In the genomic region with DNA sequence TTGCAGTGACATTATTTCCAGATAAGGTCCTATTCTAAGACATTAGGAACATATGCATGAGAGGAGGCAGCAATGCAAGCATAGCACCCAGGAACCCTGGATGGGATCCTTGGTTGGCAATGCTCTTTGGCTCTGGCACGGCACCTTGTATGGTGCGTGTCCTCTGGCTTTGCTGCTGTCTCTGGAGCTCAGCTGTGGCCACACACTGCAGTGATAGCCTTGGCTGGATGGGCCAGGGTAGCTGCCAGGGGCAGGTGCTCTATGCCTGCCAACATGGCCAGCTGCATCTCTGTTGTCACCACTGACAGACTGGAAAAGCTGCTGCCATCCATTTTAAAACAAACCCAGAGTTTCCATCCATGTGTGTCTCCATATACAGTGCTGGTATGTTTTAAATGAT, we compare ENCODE assay signal across 13 mouse cellular contexts.
DNase-seq lines count a peak whose midpoint lies in the region; ATAC-seq lines count a peak whose summit lies in the region.
"Had no signal": no experiment of that assay in that cellular context is flagged by ENCODE, and none has a peak within 500 bp of the region (broad histone marks: within the 10 kb centered on the region; RNA-seq: fewer than 3 reads in every experiment).

No protein-coding gene starts in this region.

- H3K36me3 ChIP-seq in neural tube, embryonic 15.5 days, result no peaks in the 10 kb centered on the region
- H3K36me3 ChIP-seq: G1E; intestine, embryonic 15.5 days had no signal

- H3K27ac ChIP-seq in neural tube, embryonic 15.5 days (replicated peaks), result no peak overlapping the region
- H3K27ac ChIP-seq: intestine, embryonic 15.5 days; kidney, postnatal 0 days; liver, embryonic 14.5 days had no signal

- DNase-seq in frontal cortex, postnatal 36 days (ENCODE audit: low spot score in 2 of 2), result no peak
- peak; percentile 50 to 52 for DNase-seq in layer of hippocampus, postnatal 10 days (ENCODE audit: low spot score in 2 of 2)
- no peak for DNase-seq in layer of hippocampus, adult 11-12 months (ENCODE audit: low spot score)
- peak; percentile 14 for DNase-seq in right cerebral cortex, postnatal 14 days
- no peak for DNase-seq in right cerebral cortex, postnatal 25 days
- DNase-seq in lung, postnatal 36 days, result no peak
- DNase-seq: cerebellum, adult 2 months had no signal

- no peak overlapping the region for H3K4me2 ChIP-seq in neural tube, embryonic 15.5 days
- H3K4me2 ChIP-seq: intestine, embryonic 15.5 days had no signal

- no peaks in the 10 kb centered on the region for H3K27me3 ChIP-seq in neural tube, embryonic 15.5 days (replicated peaks)
- H3K27me3 ChIP-seq: intestine, embryonic 15.5 days had no signal

- H3K4me1 ChIP-seq in neural tube, embryonic 15.5 days, result peaks cover 4% of the 10 kb centered on the region; the same call in 1 of the 2 replicates
- H3K4me1 ChIP-seq: intestine, embryonic 15.5 days had no signal

- no peak overlapping the region for H3K9ac ChIP-seq in neural tube, embryonic 15.5 days (replicated peaks)
- H3K9ac ChIP-seq: intestine, embryonic 15.5 days; liver, embryonic 14.5 days had no signal

- ATAC-seq in frontal cortex, adult (ENCODE audit: low TSS enrichment), result peak; percentile 42; the same call in 1 of the 2 replicates
- ATAC-seq in neural tube, embryonic 15.5 days (ENCODE audit: low FRiP score), result peak; percentile 85
- ATAC-seq: intestine, embryonic 15.5 days had no signal

- H3K9me3 ChIP-seq in neural tube, embryonic 15.5 days (replicated peaks), result no peaks in the 10 kb centered on the region
- H3K9me3 ChIP-seq: G1E; intestine, embryonic 15.5 days had no signal

- WGBS in neural tube, embryonic 15.5 days, result 84% methylated on average over 2 of the region's 2 CpGs

- no peak overlapping the region for H3K4me3 ChIP-seq in neural tube, embryonic 15.5 days (replicated peaks)
- H3K4me3 ChIP-seq: intestine, embryonic 15.5 days had no signal

Comparison
In these comparisons a context has a peak if more than half of its experiments do, and no peak if none do; other contexts are left out.
1. DNase-seq: peak in layer of hippocampus, postnatal 10 days (2 of 2) and right cerebral cortex, postnatal 14 days (single experiment); none in frontal cortex, postnatal 36 days (0 of 2), layer of hippocampus, adult 11-12 months (single experiment), right cerebral cortex, postnatal 25 days (single experiment) and lung, postnatal 36 days (single experiment).